ENCODE assay signal across 32 mouse cellular contexts in genomic region chr15:10579159-10579558, GRCm38 (mm10). TPM values are rescaled to one million over a fixed set of nuclear protein-coding genes. Genes with fewer than 3 reads are reported as not detected.
DNase-seq lines count a peak whose midpoint lies in the region; ATAC-seq and TF ChIP-seq lines count a peak whose summit lies in the region.
"Had no signal": no experiment of that assay in that cellular context is flagged by ENCODE, and none has a peak within 500 bp of the region (broad histone marks: within the 10 kb centered on the region; RNA-seq: fewer than 3 reads in every experiment).

No protein-coding gene starts in this region.

- no peak for TF ChIP-seq EP300 in heart, postnatal 0 days (IDR thresholded peaks at IDR 0.05; ENCODE audit: low read depth)

- DNase-seq in heart, postnatal 0 days (ENCODE audit: low spot score), result no peak
- DNase-seq in heart, postnatal 36 days, result no peak
- DNase-seq in kidney, adult 9 months, result no peak
- DNase-seq in testis, postnatal 10 days (ENCODE audit: low spot score), result peak; percentile 7
- no peak for DNase-seq in testis, postnatal 14 days (ENCODE audit: low spot score)
- DNase-seq in adrenal gland, adult (ENCODE audit: inconsistent age in 2 of 2, low spot score in 1 of 2), result no peak
- DNase-seq: adrenal gland, adult 2 months; adrenal gland, postnatal 14 days; cerebellum, adult 11 months; cerebellum, adult 2 months; cerebellum, adult 9-11 months; cerebellum, postnatal 25 days; gastrocnemius, postnatal 10 days; gastrocnemius, postnatal 36 days; heart, adult 2 months; heart, postnatal 14 days had no signal

- no peaks in the 10 kb centered on the region for H3K9me3 ChIP-seq in heart, postnatal 0 days (replicated peaks; ENCODE audit: control insufficient read depth, low read length)
- H3K9me3 ChIP-seq in kidney, embryonic 16.5 days (ENCODE audit: low read length), result no peaks in the 10 kb centered on the region
- H3K9me3 ChIP-seq: forebrain, embryonic 10.5 days; forebrain, embryonic 13.5 days; G1E; hindbrain, embryonic 12.5 days; hindbrain, embryonic 15.5 days had no signal

- peak overlapping the region; percentile 33 for H3K4me2 ChIP-seq in heart, postnatal 0 days (ENCODE audit: low read depth, low read length)
- no peak overlapping the region for H3K4me2 ChIP-seq in kidney, embryonic 16.5 days (replicated peaks; ENCODE audit: low read depth, low read length)
- H3K4me2 ChIP-seq: forebrain, embryonic 13.5 days; heart, embryonic 11.5 days; hindbrain, embryonic 12.5 days; hindbrain, embryonic 15.5 days had no signal

- peaks cover 8% of the 10 kb centered on the region for H3K4me1 ChIP-seq in heart, postnatal 0 days (ENCODE audit: control insufficient read depth, insufficient read depth)
- H3K4me1 ChIP-seq in kidney, embryonic 16.5 days (ENCODE audit: insufficient read depth, low read length), result 0 out of 2 replicates have a peak, but pooled peaks cover 4% of the 10 kb centered on the region
- H3K4me1 ChIP-seq: forebrain, embryonic 10.5 days; forebrain, embryonic 13.5 days; hindbrain, embryonic 12.5 days; hindbrain, embryonic 15.5 days had no signal

- no peak overlapping the region for H3K4me3 ChIP-seq in heart, postnatal 0 days (ENCODE audit: low read depth, low read length)
- H3K4me3 ChIP-seq in kidney, embryonic 16.5 days (ENCODE audit: low read length), result no peak overlapping the region
- H3K4me3 ChIP-seq: forebrain, embryonic 10.5 days; forebrain, embryonic 13.5 days; heart, adult 2 months; hindbrain, embryonic 12.5 days; hindbrain, embryonic 15.5 days had no signal

- no peak overlapping the region for H3K9ac ChIP-seq in heart, postnatal 0 days (replicated peaks; ENCODE audit: low read depth, low read length)
- no peak overlapping the region for H3K9ac ChIP-seq in kidney, embryonic 16.5 days (replicated peaks; ENCODE audit: low read length)
- H3K9ac ChIP-seq: forebrain, embryonic 13.5 days; hindbrain, embryonic 12.5 days; hindbrain, embryonic 15.5 days had no signal

- intact Hi-C loops in heart, postnatal 36 days (cut with DNase I), result no loop called here

- ATAC-seq in heart, postnatal 0 days (ENCODE audit: insufficient read depth, low read depth), result no peak
- ATAC-seq in kidney, embryonic 16.5 days (ENCODE audit: low FRiP score, low TSS enrichment), result no peak
- ATAC-seq: forebrain, embryonic 13.5 days; forebrain, embryonic 16.5 days; Patski had no signal

- H3K27me3 ChIP-seq in heart, postnatal 0 days (ENCODE audit: control insufficient read depth, insufficient read depth, low read length), result no peaks in the 10 kb centered on the region
- H3K27me3 ChIP-seq in kidney, embryonic 16.5 days (ENCODE audit: insufficient read depth, low read length), result no peaks in the 10 kb centered on the region
- H3K27me3 ChIP-seq: forebrain, embryonic 13.5 days; hindbrain, embryonic 12.5 days; hindbrain, embryonic 15.5 days; Patski had no signal

- no peak overlapping the region for H3K27ac ChIP-seq in heart, postnatal 0 days (ENCODE audit: low read depth)
- H3K27ac ChIP-seq in kidney, embryonic 16.5 days (ENCODE audit: low read length), result 0 out of 2 replicates have a peak overlapping the region, but pooled peaks have one; percentile 11
- H3K27ac ChIP-seq: forebrain, embryonic 10.5 days; forebrain, embryonic 13.5 days; heart, adult 2 months; hindbrain, embryonic 12.5 days; hindbrain, embryonic 15.5 days had no signal

- WGBS in heart, postnatal 0 days, result 60% methylated on average over 3 of the region's 3 CpGs
- WGBS in kidney, embryonic 16.5 days, result 86% methylated on average over 3 of the region's 3 CpGs

- TF ChIP-seq CTCF in heart, postnatal 0 days (IDR thresholded peaks at IDR 0.05; ENCODE audit: low read depth), result no peak

- peaks cover 3% of the 10 kb centered on the region for H3K36me3 ChIP-seq in heart, postnatal 0 days (replicated peaks; ENCODE audit: control insufficient read depth, insufficient read depth, low read length)
- peaks cover 40% of the 10 kb centered on the region for H3K36me3 ChIP-seq in kidney, embryonic 16.5 days (ENCODE audit: insufficient read depth, low read length)
- H3K36me3 ChIP-seq: G1E; hindbrain, embryonic 15.5 days had no signal

RNA-seq across cellular contexts. Expression of gene Ttc23l, which starts 20.7 kb away (rescaled TPM):
- not detected in 2 replicates for total RNA-seq in heart, postnatal 0 days (2014; rRNA removed; ENCODE audit: low replicate concordance)
- not detected in 2 replicates for polyA plus RNA-seq in heart, postnatal 0 days (2015; fragmentation: Nextera tagmentation; extraction: Ambion mirVana)
- total RNA-seq in heart, postnatal 36 days (2021), result not detected
- polyA plus RNA-seq in kidney, embryonic 16.5 days (2015; fragmentation: Nextera tagmentation; extraction: Ambion mirVana), result not detected in 2 replicates
- total RNA-seq: adrenal gland, adult 2 months; adrenal gland, postnatal 14 days; adrenal gland, postnatal 4 days; common myeloid progenitor, adult 5-6 weeks; G1E; gastrocnemius, adult 18-20 months; gastrocnemius, postnatal 10 days; gastrocnemius, postnatal 36 days; granulocyte monocyte progenitor cell, adult 5-6 weeks; heart, adult 2 months; heart, postnatal 14 days; hematopoietic stem cell, adult 5-6 weeks had no signal
- polyA plus RNA-seq: adrenal gland, adult 2 months; cerebellum, adult 2 months; forebrain, embryonic 10.5 days; forebrain, embryonic 13.5 days; forebrain, embryonic 16.5 days; G1E; heart, embryonic 11.5 days; heart, embryonic 14.5 days; hindbrain, embryonic 12.5 days; hindbrain, embryonic 15.5 days; intestine, embryonic 14.5 days; Patski had no signal
